Mouse (Mus musculus): Measurements from ENCODE around the gene Tat. TPM values are rescaled to one million over a fixed set of nuclear protein-coding genes. Genes with fewer than 3 reads are reported as not detected.

The Tat gene
- polyA plus RNA-seq, 1 experiment from 2014 or later, result 0.25 TPM

DNA sequence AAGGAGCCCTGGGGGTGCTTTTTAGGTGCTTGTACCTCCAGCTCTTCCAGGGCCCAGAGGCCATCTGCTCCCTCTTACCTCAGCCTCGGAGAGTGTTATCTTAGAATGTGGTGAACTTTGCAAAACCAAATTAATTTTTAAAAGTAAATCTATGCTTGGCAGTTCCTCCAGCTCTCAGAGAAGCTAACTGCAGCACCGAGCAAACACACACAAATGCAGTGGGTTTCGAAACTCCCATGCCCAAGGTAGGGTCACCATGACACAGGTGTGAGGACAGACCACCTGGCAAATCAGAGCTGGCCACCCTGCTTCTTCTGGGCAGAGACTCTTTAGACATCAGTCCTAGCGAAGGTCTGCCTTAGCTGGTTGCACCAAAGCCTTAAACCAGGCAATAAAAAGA lies 17.3 kb upstream of the Tat start:
- no peak overlapping the region for H3K27ac ChIP-seq (ENCODE audit: low read length)
- H3K9me3 ChIP-seq (ENCODE audit: low read length), result no peaks in the 10 kb centered on the region; the same call in 1 of the 2 replicates
- TF ChIP-seq EP300 (IDR thresholded peaks at IDR 0.05) (no peak), CTCF (IDR thresholded peaks at IDR 0.05) (no peak)
- ATAC-seq (no peak), DNase-seq (ENCODE audit: low spot score) (no peak)
- no peak overlapping the region for H3K4me3 ChIP-seq (ENCODE audit: low read depth, low read length)
- H3K9ac ChIP-seq (replicated peaks; ENCODE audit: low read depth), result no peak overlapping the region
- 67% methylated on average over 4 of the region's 4 CpGs for WGBS
- H3K4me2 ChIP-seq (replicated peaks; ENCODE audit: low read depth, low read length), result no peak overlapping the region
- no peaks in the 10 kb centered on the region for H3K4me1 ChIP-seq (ENCODE audit: insufficient read depth, low read depth, low read length)
- H3K36me3 ChIP-seq (ENCODE audit: insufficient read depth, low read length), result no peaks in the 10 kb centered on the region
- H3K27me3 ChIP-seq (replicated peaks; ENCODE audit: insufficient read depth, low read length), result no peaks in the 10 kb centered on the region

DNA sequence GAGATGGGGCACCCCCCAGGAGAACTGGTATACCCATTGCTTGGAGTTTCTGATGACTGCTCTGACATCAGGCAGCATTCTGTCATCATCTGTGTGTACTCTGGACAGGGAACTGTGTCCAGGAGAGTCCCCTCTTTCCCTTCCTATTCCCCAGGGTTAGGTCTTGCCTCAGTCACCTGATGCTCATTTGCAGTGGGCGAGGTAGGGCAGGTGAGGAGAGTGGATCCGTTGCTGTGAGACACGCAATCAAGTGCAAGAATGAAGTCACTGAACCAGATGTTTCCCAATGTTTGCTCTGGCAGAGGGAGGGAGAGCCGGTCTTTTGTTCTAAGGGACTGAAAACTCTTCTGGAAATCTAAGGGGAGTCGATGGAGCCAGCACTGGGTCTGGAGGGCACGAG lies 10.9 kb upstream of the Tat start:
- Histone ChIP-seq H3K27ac (ENCODE audit: low read length) (no peak overlapping the region), H3K9ac (replicated peaks; ENCODE audit: low read depth) (no peak overlapping the region), H3K4me2 (replicated peaks; ENCODE audit: low read depth, low read length) (no peak overlapping the region), H3K4me3 (ENCODE audit: low read depth, low read length) (no peak overlapping the region), H3K27me3 (replicated peaks; ENCODE audit: insufficient read depth, low read length) (no peaks in the 10 kb centered on the region), H3K9me3 (ENCODE audit: low read length) (no peaks in the 10 kb centered on the region; the same call in 1 of the 2 replicates), H3K4me1 (ENCODE audit: insufficient read depth, low read depth, low read length) (no peaks in the 10 kb centered on the region), H3K36me3 (ENCODE audit: insufficient read depth, low read length) (no peaks in the 10 kb centered on the region)
- TF ChIP-seq EP300 (IDR thresholded peaks at IDR 0.05) (no peak), CTCF (IDR thresholded peaks at IDR 0.05) (no peak)
- ATAC-seq (peak; percentile 25; the same call in 1 of the 2 replicates), DNase-seq (ENCODE audit: low spot score) (peak; percentile 37)
- 52% methylated on average over 6 of the region's 6 CpGs for WGBS

DNA sequence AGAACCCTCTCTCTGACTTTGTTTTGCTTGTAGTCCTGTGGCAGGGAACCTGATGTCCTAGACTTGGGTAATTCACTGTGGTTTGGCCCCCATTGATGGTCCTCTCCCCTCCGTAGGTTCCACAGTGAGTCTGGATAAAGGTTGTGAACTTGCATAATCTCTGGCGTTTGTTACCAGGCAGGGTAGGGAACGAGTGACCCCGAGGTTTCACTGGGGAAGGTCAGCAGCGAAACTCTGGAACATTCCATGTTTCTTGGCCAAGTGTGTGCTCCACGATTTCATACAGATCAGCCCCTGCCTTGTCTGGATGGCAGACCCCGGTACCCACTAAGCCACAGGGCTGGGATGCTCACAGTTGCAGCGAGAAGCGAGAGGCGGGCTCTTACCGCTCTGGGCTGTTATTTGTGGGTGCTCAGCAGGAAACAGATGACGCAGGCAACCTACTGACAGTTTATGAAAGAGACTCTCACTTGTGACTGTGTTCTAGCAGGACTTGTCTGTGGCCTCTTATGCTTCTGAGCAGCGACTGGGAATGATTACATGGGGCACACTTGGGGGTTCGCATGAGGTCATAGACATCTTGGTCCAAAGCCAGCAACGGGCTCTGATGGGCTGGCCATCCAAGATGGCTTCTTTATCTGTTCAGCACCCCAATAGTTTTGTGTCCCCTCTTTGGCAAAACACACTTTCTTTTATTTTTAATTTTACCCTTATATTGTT lies 7.7 kb upstream of the Tat start:
- TF ChIP-seq EP300 (IDR thresholded peaks at IDR 0.05) (no peak), CTCF (IDR thresholded peaks at IDR 0.05) (no peak)

DNA sequence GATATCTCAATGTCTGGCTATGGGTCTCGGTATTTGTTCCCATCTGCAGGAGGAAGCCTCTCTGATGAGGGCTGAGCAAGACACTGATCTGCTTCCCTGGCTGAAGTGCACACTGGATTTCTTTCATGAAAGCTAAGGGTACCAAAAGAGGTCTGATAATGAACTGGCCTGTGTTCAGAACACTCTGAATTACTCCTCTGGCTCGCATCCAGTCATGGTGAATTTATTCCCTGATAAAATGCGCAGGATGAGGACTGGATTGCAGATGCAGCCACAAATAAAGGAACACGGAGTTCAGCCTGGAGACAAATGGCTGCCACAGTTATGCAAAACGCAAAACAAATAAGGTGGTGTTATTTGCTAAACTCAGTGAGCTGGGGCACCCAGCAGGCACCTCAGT lies 6.3 kb upstream of the Tat start:
- no peak for TF ChIP-seq EP300 (IDR thresholded peaks at IDR 0.05)
- no peak for TF ChIP-seq CTCF (IDR thresholded peaks at IDR 0.05)
- Histone ChIP-seq H3K4me1 (ENCODE audit: insufficient read depth, low read depth, low read length) (no peaks in the 10 kb centered on the region), H3K9me3 (ENCODE audit: low read length) (no peaks in the 10 kb centered on the region), H3K4me3 (ENCODE audit: low read depth, low read length) (no peak overlapping the region), H3K27ac (ENCODE audit: low read length) (no peak overlapping the region), H3K9ac (replicated peaks; ENCODE audit: low read depth) (no peak overlapping the region), H3K27me3 (replicated peaks; ENCODE audit: insufficient read depth, low read length) (no peaks in the 10 kb centered on the region), H3K36me3 (ENCODE audit: insufficient read depth, low read length) (no peaks in the 10 kb centered on the region), H3K4me2 (replicated peaks; ENCODE audit: low read depth, low read length) (no peak overlapping the region)
- WGBS, result 26% methylated on average over 5 of the region's 5 CpGs
- DNase-seq (ENCODE audit: low spot score), result no peak
- no peak for ATAC-seq

More for the DNA sequence above, 7.7 kb upstream of the Tat start:
- Histone ChIP-seq H3K9ac (replicated peaks; ENCODE audit: low read depth) (no peak overlapping the region), H3K36me3 (ENCODE audit: insufficient read depth, low read length) (no peaks in the 10 kb centered on the region), H3K27me3 (replicated peaks; ENCODE audit: insufficient read depth, low read length) (no peaks in the 10 kb centered on the region), H3K4me1 (ENCODE audit: insufficient read depth, low read depth, low read length) (no peaks in the 10 kb centered on the region), H3K4me2 (replicated peaks; ENCODE audit: low read depth, low read length) (no peak overlapping the region), H3K4me3 (ENCODE audit: low read depth, low read length) (no peak overlapping the region), H3K9me3 (ENCODE audit: low read length) (no peaks in the 10 kb centered on the region), H3K27ac (ENCODE audit: low read length) (no peak overlapping the region)
- no peak for DNase-seq (ENCODE audit: low spot score)
- no peak for ATAC-seq
- 73% methylated on average over 15 of the region's 15 CpGs for WGBS

DNA sequence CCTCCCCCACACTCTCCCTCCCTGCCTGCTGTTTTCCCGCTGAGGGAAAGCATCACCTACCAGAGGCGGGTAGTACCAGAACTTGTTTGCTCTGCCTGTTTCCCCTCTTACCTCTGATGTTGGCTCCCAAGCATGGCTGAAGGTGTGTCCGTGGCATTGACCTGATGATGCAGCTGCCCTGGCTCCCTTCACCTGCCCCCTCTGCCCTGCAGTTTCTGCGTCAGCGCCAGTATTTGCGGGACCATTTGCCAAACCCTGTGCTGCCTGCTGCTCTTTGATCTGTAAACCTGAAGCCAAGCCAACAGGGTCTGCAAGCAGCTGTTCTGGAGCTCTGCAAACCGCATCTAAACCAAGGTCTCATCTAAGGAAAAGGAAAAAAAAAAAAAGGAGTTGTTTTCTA lies 3.9 kb upstream of the Tat start:
- H3K4me3 ChIP-seq (ENCODE audit: low read depth, low read length), result no peak overlapping the region
- WGBS, result 55% methylated on average over 7 of the region's 7 CpGs
- ATAC-seq, result no peak
- no peak for TF ChIP-seq CTCF (IDR thresholded peaks at IDR 0.05)
- TF ChIP-seq EP300 (IDR thresholded peaks at IDR 0.05), result no peak
- H3K27ac ChIP-seq (ENCODE audit: low read length), result no peak overlapping the region
- no peaks in the 10 kb centered on the region for H3K4me1 ChIP-seq (ENCODE audit: insufficient read depth, low read depth, low read length)
- DNase-seq (ENCODE audit: low spot score), result no peak
- H3K4me2 ChIP-seq (replicated peaks; ENCODE audit: low read depth, low read length), result no peak overlapping the region
- no peak overlapping the region for H3K9ac ChIP-seq (replicated peaks; ENCODE audit: low read depth)
- H3K9me3 ChIP-seq (ENCODE audit: low read length), result no peaks in the 10 kb centered on the region
- H3K27me3 ChIP-seq (replicated peaks; ENCODE audit: insufficient read depth, low read length), result no peaks in the 10 kb centered on the region
- no peaks in the 10 kb centered on the region for H3K36me3 ChIP-seq (ENCODE audit: insufficient read depth, low read length)

DNA sequence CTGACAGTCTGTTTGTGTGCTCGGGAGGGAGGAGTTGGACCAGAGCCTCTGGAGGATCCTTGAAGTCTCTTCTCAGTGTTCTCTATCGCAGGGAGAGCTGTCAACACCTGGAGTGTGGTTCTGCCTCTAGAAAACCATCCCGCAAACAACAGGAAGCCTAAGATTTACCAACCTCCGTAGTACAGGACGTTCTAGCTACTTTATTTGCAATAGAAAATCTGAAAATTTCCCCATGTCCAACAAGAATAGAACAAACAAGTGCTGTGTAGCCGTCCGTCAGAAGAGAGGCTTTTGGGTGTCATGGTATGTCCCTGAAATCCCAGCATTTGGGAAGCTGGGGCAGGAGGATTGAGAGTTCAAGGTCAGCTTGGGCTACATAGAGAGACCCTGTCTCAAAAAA lies 2.5 kb upstream of the Tat start:
- no peak for TF ChIP-seq EP300 (IDR thresholded peaks at IDR 0.05)
- no peak for TF ChIP-seq CTCF (IDR thresholded peaks at IDR 0.05)
- Histone ChIP-seq H3K4me2 (replicated peaks; ENCODE audit: low read depth, low read length) (no peak overlapping the region), H3K27ac (ENCODE audit: low read length) (no peak overlapping the region), H3K36me3 (ENCODE audit: insufficient read depth, low read length) (no peaks in the 10 kb centered on the region), H3K9ac (replicated peaks; ENCODE audit: low read depth) (no peak overlapping the region), H3K4me1 (ENCODE audit: insufficient read depth, low read depth, low read length) (no peaks in the 10 kb centered on the region), H3K27me3 (replicated peaks; ENCODE audit: insufficient read depth, low read length) (no peaks in the 10 kb centered on the region), H3K9me3 (ENCODE audit: low read length) (no peaks in the 10 kb centered on the region), H3K4me3 (ENCODE audit: low read depth, low read length) (no peak overlapping the region)
- ATAC-seq (peak; percentile 49; the same call in 1 of the 2 replicates), DNase-seq (ENCODE audit: low spot score) (peak; percentile 17)
- 50% methylated on average over 7 of the region's 7 CpGs for WGBS
